Mouse (Mus musculus) liver, adult (tissue): ENCODE results near the gene H2-D1.

ENCODE experiments used
- GATA4 ChIP-seq: IDR thresholded peaks from 2 replicates; pipeline ENCODE4 v1.6.1; 2014; ENCODE audit warnings: mild to moderate bottlenecking, low read length; ENCODE audit not compliant: insufficient replicate concordance

The H2-D1 gene

DNA sequence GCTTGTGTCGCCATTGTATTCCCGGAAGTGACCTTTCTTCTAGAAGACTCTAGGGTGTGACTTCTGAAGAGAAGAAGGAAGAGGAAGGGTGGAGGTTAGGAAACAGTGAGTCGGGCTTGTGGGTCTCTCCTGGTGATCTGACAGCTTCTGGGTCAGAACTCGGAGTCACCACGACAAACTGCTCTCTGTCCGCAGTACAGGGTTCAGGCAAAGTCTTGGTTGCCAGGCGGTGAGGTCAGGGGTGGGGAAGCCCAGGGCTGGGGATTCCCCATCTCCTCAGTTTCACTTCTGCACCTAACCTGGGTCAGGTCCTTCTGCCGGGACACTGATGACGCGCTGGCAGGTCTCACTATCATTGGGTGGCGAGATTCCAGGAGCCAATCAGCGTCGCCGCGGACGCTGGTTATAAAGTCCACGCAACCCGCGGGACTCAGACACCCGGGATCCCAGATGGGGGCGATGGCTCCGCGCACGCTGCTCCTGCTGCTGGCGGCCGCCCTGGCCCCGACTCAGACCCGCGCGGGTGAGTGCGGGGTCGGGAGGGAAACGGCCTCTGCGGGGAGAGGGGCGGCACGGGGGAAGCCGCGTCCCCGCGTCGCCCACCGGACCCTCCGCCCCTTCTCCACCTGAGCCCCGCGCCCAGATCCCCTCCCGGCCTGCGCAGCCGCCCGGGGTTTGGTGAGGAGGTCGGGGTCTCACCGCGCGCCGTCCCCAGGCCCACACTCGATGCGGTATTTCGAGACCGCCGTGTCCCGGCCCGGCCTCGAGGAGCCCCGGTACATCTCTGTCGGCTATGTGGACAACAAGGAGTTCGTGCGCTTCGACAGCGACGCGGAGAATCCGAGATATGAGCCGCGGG lies at the start of gene H2-D1:
H2-D1 (plus strand) TSS at position 67 of the 859 bp plus-strand sequence.
- no peak for TF ChIP-seq GATA4

GRCm38 (mm10) chr17:35213071-35213470 lies 49.5 kb upstream of the H2-D1 start:
- TF ChIP-seq GATA4 = no peak

DNA sequence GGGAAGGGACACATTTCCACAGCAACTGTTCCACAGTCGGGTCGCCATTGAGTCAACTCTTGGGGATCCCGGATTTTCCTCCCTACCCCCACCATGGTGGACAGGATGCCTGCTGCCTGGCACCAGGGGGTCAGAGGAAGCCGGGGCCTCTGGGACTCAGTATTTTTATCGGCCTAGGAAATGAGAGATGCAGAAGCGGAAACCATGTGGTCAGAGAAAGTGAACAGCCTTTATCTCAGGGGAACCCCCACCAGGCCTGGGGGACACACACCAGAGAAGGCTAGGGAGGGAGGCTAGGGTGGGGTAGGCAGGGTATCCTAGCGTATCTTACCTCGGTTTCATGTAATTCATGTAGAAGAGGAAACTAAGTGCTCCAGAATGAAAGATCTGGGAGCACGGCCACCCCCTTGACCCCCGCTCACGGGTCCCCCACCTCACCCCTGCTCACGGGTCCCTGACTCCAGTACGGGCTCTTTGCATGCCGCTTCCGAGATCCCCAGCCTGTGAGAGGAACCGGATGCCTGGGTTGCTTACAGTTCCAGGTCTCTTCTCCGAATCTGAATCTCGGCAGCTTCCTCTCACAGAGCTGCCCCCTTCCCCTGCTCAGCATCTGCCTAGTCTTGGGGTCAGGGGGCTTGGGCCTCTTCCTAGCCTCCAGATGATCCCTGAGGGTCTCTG lies 43.9 kb upstream of the H2-D1 start:
- peak; percentile 83; the same call in 1 of the 2 replicates for TF ChIP-seq GATA4

DNA sequence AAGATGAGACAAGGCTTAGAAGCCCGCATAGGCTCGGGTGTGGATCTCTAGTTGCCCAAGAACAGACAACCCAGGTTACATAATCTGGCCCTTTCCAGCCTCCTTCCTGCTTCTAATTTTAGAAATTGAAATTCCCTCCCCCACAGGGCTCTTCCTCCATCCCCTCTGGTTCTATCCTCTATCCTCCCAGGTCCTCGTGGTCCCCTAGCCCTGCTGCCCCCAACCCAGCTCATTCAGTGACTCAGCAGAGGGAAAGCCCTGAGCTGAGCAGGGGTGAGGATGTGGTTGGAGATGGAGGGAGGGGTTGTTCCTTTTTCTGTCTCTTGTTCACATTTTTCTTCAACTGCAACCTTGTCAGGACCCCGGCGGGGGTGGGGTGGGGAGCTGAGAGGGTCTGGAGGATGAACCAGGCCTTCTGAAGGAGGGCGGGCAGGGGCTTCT lies 42.9 kb upstream of the H2-D1 start:
- TF ChIP-seq GATA4 = no peak

GRCm38 (mm10) chr17:35220156-35220952 lies 42.2 kb upstream of the H2-D1 start, which contains the start of gene Gm16181:
Gene Gm16181, plus strand, starts transcription at chr17:35220834.
- no peak; the same call in 1 of the 2 replicates for TF ChIP-seq GATA4

DNA sequence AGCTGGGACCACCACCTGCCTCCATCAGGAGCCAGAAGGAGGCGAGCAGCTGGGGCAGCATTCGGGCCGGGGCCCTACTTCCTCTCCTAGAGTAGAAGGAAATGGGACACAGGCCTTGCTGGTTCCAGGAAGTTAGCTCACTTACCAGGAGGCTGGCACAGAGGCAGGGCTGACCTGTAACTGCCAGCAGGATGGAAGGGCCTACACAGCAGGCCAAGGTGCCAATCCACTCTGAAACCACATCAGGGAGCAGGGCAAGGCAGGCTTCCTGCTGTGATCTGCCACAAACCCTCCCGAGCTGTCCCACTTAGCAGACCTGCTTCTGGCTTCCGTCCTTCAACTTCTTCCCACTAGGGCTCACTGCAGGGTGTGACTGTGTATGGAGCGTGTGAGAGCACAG lies 40.2 kb upstream of the H2-D1 start:
- no peak for TF ChIP-seq GATA4

- no peak for TF ChIP-seq GATA4
Measured at GRCm38 (mm10) chr17:35224641-35225040, 37.9 kb upstream of the H2-D1 start.

DNA sequence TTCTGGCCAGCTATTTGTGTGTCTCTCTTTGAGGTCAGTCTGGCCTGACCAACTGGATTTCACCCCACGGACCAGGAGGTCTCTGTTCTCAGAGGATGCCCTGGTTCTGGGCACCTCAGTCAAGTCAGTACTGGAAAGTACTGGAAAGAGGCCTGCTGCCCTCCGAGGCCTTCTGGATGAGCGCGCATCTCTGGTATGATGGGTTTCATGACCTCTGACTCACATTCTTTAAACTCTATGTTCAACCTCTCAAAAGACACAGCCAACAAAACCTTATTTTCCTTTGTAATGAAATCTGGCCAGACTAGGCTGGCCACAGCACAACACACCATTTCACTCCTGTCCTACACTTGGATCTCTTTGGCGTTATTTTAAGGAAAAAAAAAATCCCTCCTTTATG lies 37.1 kb upstream of the H2-D1 start:
- no peak for TF ChIP-seq GATA4

DNA sequence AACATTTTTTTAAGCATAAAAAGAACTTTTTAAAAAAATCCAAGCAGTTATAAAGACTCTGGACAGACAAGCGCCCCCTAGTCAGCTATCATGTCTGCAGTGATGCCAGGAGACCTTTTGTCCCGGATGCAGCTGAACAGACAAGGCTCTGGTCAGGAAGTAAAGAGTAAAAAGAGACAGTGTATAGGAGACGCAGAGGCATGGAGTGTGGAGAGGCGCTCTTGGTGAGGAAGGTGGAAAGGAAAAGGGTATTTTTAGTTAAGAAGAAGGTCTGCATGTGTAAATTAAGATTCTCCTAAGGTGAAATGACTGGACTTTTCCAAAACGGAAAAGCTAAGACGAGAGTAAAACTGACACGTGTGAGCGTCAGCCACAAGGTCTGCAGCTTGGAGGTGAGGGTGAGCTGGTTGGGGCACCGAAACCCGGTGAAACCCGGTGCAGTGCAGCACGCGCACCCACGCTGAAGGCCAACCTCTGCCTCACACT lies 35.9 kb upstream of the H2-D1 start:
- TF ChIP-seq GATA4 = peak; percentile 72; the same call in 1 of the 2 replicates

- TF ChIP-seq GATA4 = no peak
Measured at GRCm38 (mm10) chr17:35231022-35231421, 31.5 kb upstream of the H2-D1 start.

DNA sequence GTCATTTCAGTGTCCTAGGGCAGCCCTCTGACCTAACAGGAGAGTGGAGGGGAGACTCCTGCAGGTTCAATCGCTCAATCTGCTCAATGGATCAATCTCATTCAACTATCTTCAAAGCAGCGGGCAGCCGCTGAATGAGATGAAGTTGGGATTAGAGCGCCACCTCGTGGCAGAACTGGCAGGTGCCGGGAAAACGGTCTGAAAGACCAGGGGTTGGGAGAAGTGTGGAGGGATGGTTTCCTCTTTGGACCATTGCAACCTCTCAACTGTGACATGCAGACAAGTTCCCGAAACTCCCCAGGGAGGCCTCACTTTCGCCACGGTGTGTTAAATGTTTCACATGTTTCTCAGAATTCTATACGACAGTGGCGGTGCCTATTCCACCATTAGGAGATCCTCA lies 30.5 kb upstream of the H2-D1 start:
- no peak for TF ChIP-seq GATA4

DNA sequence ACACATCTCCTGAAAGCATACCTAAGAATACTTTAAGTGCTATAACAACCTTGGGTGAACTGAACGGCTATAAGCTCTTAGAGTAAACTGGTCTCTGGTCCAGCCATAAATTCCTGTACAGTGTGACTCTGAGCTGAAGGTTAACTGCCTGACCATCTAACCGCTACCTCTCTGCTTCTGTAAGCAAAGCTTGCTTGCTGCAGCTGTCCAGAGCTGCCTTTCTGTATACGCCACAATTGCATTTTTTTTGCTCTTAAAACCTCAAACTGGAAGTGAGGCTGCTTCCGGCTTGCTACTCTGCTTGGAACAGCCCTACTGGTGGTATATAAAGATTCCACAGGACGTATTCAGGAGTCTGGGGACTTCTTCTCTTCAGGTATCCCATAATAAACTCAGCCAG lies 29.9 kb upstream of the H2-D1 start:
- TF ChIP-seq GATA4 = no peak

- TF ChIP-seq GATA4 = no peak
Measured at GRCm38 (mm10) chr17:35233114-35233980, 29.2 kb upstream of the H2-D1 start, which contains the start of gene Atp6v1g2. Gene Atp6v1g2, plus strand, starts transcription at chr17:35233660.

- peak; percentile 13; the same call in 1 of the 2 replicates for TF ChIP-seq GATA4
Measured at GRCm38 (mm10) chr17:35234903-35235302, 27.6 kb upstream of the H2-D1 start.
